Mouse (Mus musculus) stomach, embryonic 15.5 days (tissue): Measurements from ENCODE around the gene Fam83f. TPM values are rescaled to one million over a fixed set of nuclear protein-coding genes. Genes with fewer than 3 reads are reported as not detected.
A peak's percentile ranks its signal among the peaks of the same experiment; 100 is the strongest.

Experiments
- ATAC-seq: fragments of 200-750 bp; cut with Nextera tagmentation; 2 replicates; pipeline ENCODE4 v1.8.0; 2017; ENCODE audit warnings: low read depth, moderate number of reproducible peaks, moderate TSS enrichment; ENCODE audit not compliant: insufficient read depth, low FRiP score
- H3K27ac ChIP-seq: fragments of 300-500 bp; sonication (generic); 2 replicates; pipeline ENCODE4 v1.5.1; 2015; ENCODE audit warnings: mild to moderate bottlenecking, inconsistent platforms
- H3K27me3 ChIP-seq: fragments of 300-500 bp; sonication (generic); replicated peaks from 2 replicates; pipeline ENCODE4 v1.6.1; 2015; ENCODE audit warnings: inconsistent platforms
- H3K36me3 ChIP-seq: fragments of 300-500 bp; sonication (generic); 2 replicates; pipeline ENCODE4 v1.6.1; 2015; ENCODE audit warnings: inconsistent platforms
- H3K4me1 ChIP-seq: fragments of 300-500 bp; sonication (generic); 2 replicates; pipeline ENCODE4 v1.6.1; 2015; ENCODE audit warnings: inconsistent platforms
- H3K4me2 ChIP-seq: fragments of 300-500 bp; sonication (generic); 2 replicates; pipeline ENCODE4 v1.6.1; 2015; ENCODE audit warnings: mild to moderate bottlenecking, inconsistent platforms
- H3K4me3 ChIP-seq: fragments of 300-500 bp; sonication (generic); replicated peaks from 2 replicates; pipeline ENCODE4 v1.5.1; 2015; ENCODE audit warnings: inconsistent platforms
- H3K9ac ChIP-seq: fragments of 300-500 bp; sonication (generic); 2 replicates; pipeline ENCODE4 v1.6.1; 2015; ENCODE audit warnings: inconsistent platforms
- H3K9me3 ChIP-seq: fragments of 300-500 bp; sonication (generic); 2 replicates; pipeline ENCODE4 v1.6.1; 2016; ENCODE audit warnings: inconsistent platforms
- WGBS: fragments of 180-500 bp; shearing (Covaris S2); methylation state at CpG from one replicate; pipeline ENCODE4 v1.1.7; 2015; 5-methylcytosine and 5-hydroxymethylcytosine counted together
- polyA plus RNA-seq: library from polyadenylated mRNA; unstranded; fragments of >200 nt; fragmentation: Nextera tagmentation; extraction: Ambion mirVana; gene quantifications from 2 replicates; pipeline ENCODE4 v1.2.1, GENCODE M21; 2015

The Fam83f gene
- polyA plus RNA-seq, 1 experiment from 2014 or later: 18.7 TPM

- Histone ChIP-seq H3K9me3 (no peaks in the 10 kb centered on the region), H3K4me1 (peaks cover 3% of the 10 kb centered on the region; the same call in 1 of the 2 replicates), H3K27me3 (no peaks in the 10 kb centered on the region), H3K27ac (no peak overlapping the region), H3K9ac (no peak overlapping the region), H3K36me3 (no peaks in the 10 kb centered on the region), H3K4me2 (no peak overlapping the region), H3K4me3 (no peak overlapping the region)
- ATAC-seq: no peak
- WGBS: 51% methylated on average over 3 of the region's 3 CpGs
These were observed 21.8 kb downstream of the Fam83f start for GRCm38 (mm10) chr15:80693492-80693891.

- Histone ChIP-seq H3K27ac (no peak overlapping the region), H3K4me3 (no peak overlapping the region), H3K4me2 (no peak overlapping the region; the same call in 1 of the 2 replicates), H3K27me3 (no peaks in the 10 kb centered on the region), H3K4me1 (peaks cover 3% of the 10 kb centered on the region; the same call in 1 of the 2 replicates), H3K36me3 (no peaks in the 10 kb centered on the region), H3K9ac (no peak overlapping the region), H3K9me3 (no peaks in the 10 kb centered on the region)
- ATAC-seq: no peak
- WGBS: 28% methylated on average over 11 of the region's 11 CpGs
These were observed 22.7 kb downstream of the Fam83f start for GRCm38 (mm10) chr15:80694125-80694910.

- H3K4me2 ChIP-seq: no peak overlapping the region
- no peaks in the 10 kb centered on the region for H3K27me3 ChIP-seq
- H3K36me3 ChIP-seq: no peaks in the 10 kb centered on the region
- H3K4me3 ChIP-seq: no peak overlapping the region
- ATAC-seq: no peak
- no peak overlapping the region for H3K9ac ChIP-seq
- no peak overlapping the region for H3K27ac ChIP-seq
- no peaks in the 10 kb centered on the region for H3K9me3 ChIP-seq
- WGBS: 43% methylated on average over 5 of the region's 5 CpGs
- H3K4me1 ChIP-seq: peaks cover 3% of the 10 kb centered on the region
These were observed 25.9 kb downstream of the Fam83f start for GRCm38 (mm10) chr15:80697564-80697963.

GRCm38 (mm10) chr15:80701481-80702257 lies 30.0 kb downstream of the Fam83f start:
- Histone ChIP-seq H3K36me3 (no peaks in the 10 kb centered on the region), H3K4me1 (peaks cover 10% of the 10 kb centered on the region), H3K9ac (no peak overlapping the region), H3K27me3 (no peaks in the 10 kb centered on the region), H3K9me3 (no peaks in the 10 kb centered on the region), H3K4me3 (no peak overlapping the region), H3K4me2 (no peak overlapping the region), H3K27ac (no peak overlapping the region)
- WGBS: 58% methylated on average over 8 of the region's 8 CpGs
- ATAC-seq: peak; percentile 36; the same call in 1 of the 2 replicates

GRCm38 (mm10) chr15:80702910-80703309 lies 31.3 kb downstream of the Fam83f start:
- Histone ChIP-seq H3K27me3 (no peaks in the 10 kb centered on the region), H3K4me2 (no peak overlapping the region), H3K4me3 (no peak overlapping the region), H3K9ac (no peak overlapping the region), H3K36me3 (no peaks in the 10 kb centered on the region), H3K27ac (no peak overlapping the region), H3K9me3 (no peaks in the 10 kb centered on the region), H3K4me1 (peaks cover 19% of the 10 kb centered on the region)
- WGBS: 75% methylated on average over 5 of the region's 5 CpGs
- no peak for ATAC-seq

- Histone ChIP-seq H3K27ac (no peak overlapping the region), H3K36me3 (no peaks in the 10 kb centered on the region), H3K4me1 (peaks cover 19% of the 10 kb centered on the region), H3K9me3 (no peaks in the 10 kb centered on the region), H3K4me3 (no peak overlapping the region), H3K27me3 (no peaks in the 10 kb centered on the region), H3K9ac (no peak overlapping the region), H3K4me2 (no peak overlapping the region)
- WGBS: 64% methylated on average over 2 of the region's 2 CpGs
- ATAC-seq: no peak
These were observed 31.8 kb downstream of the Fam83f start for GRCm38 (mm10) chr15:80703495-80703894.

- peak overlapping the region; percentile 23; the same call in 1 of the 2 replicates for H3K4me2 ChIP-seq
- no peak overlapping the region for H3K27ac ChIP-seq
- no peaks in the 10 kb centered on the region for H3K9me3 ChIP-seq
- no peak overlapping the region for H3K9ac ChIP-seq
- no peaks in the 10 kb centered on the region for H3K36me3 ChIP-seq
- 4% methylated on average over 7 of the region's 7 CpGs for WGBS
- ATAC-seq: peak; percentile 87
- H3K27me3 ChIP-seq: no peaks in the 10 kb centered on the region
- H3K4me3 ChIP-seq: no peak overlapping the region
- peaks cover 19% of the 10 kb centered on the region for H3K4me1 ChIP-seq
These were observed 32.6 kb downstream of the Fam83f start for GRCm38 (mm10) chr15:80704267-80704666.

GRCm38 (mm10) chr15:80705828-80706549 lies 34.3 kb downstream of the Fam83f start:
- H3K36me3 ChIP-seq: no peaks in the 10 kb centered on the region
- no peaks in the 10 kb centered on the region for H3K9me3 ChIP-seq
- no peaks in the 10 kb centered on the region for H3K27me3 ChIP-seq
- H3K27ac ChIP-seq: peak overlapping the region; percentile 91
- peaks cover 19% of the 10 kb centered on the region for H3K4me1 ChIP-seq
- WGBS: 26% methylated on average over 18 of the region's 18 CpGs
- no peak for ATAC-seq
- H3K9ac ChIP-seq: no peak overlapping the region
- H3K4me2 ChIP-seq: peak overlapping the region; percentile 66
- H3K4me3 ChIP-seq: peak overlapping the region; percentile 31

GRCm38 (mm10) chr15:80706596-80706995 lies 34.9 kb downstream of the Fam83f start:
- WGBS: 13% methylated on average over 11 of the region's 11 CpGs
- Histone ChIP-seq H3K36me3 (no peaks in the 10 kb centered on the region), H3K4me2 (peak overlapping the region; percentile 66), H3K27ac (peak overlapping the region; percentile 91), H3K9me3 (no peaks in the 10 kb centered on the region), H3K9ac (no peak overlapping the region), H3K4me3 (peak overlapping the region; percentile 31), H3K4me1 (peaks cover 19% of the 10 kb centered on the region), H3K27me3 (no peaks in the 10 kb centered on the region)
- ATAC-seq: no peak

GRCm38 (mm10) chr15:80707088-80707487 lies 35.4 kb downstream of the Fam83f start:
- Histone ChIP-seq H3K9ac (no peak overlapping the region), H3K27me3 (no peaks in the 10 kb centered on the region), H3K4me2 (peak overlapping the region; percentile 66; the same call in 1 of the 2 replicates), H3K27ac (peak overlapping the region; percentile 91), H3K4me1 (peaks cover 19% of the 10 kb centered on the region), H3K4me3 (no peak overlapping the region), H3K36me3 (no peaks in the 10 kb centered on the region), H3K9me3 (no peaks in the 10 kb centered on the region)
- no peak for ATAC-seq
- 35% methylated on average over 8 of the region's 8 CpGs for WGBS

GRCm38 (mm10) chr15:80709593-80709992 lies 37.9 kb downstream of the Fam83f start:
- Histone ChIP-seq H3K27ac (0 out of 2 replicates have a peak overlapping the region, but pooled peaks have one; percentile 5), H3K4me3 (no peak overlapping the region), H3K36me3 (no peaks in the 10 kb centered on the region), H3K9ac (no peak overlapping the region), H3K4me2 (no peak overlapping the region), H3K27me3 (no peaks in the 10 kb centered on the region), H3K4me1 (peaks cover 19% of the 10 kb centered on the region), H3K9me3 (no peaks in the 10 kb centered on the region)
- ATAC-seq: no peak
- WGBS: 36% methylated on average over 6 of the region's 6 CpGs
